8 mouse cellular contexts compared by ENCODE assay signal in genomic region chr3:30226928-30227370, GRCm38 (mm10).
A peak's percentile ranks its signal among the peaks of the same experiment; 100 is the strongest.
DNase-seq lines count a peak whose midpoint lies in the region; ATAC-seq and TF ChIP-seq lines count a peak whose summit lies in the region.

No protein-coding gene starts in this region.

- H3K4me3 ChIP-seq in cerebellum, adult 2 months (replicated peaks; ENCODE audit: insufficient read depth, low read depth, low read length): no peak overlapping the region
- H3K4me3 ChIP-seq in forebrain, embryonic 13.5 days: no peak overlapping the region
- no peak overlapping the region for H3K4me3 ChIP-seq in midbrain, embryonic 15.5 days

- peak; percentile 10 to 44 for DNase-seq in cerebellum, postnatal 25 days
- no peak for DNase-seq in cerebellum, adult 2 months
- peak; percentile 67 for DNase-seq in kidney, postnatal 10 days
- no peak for DNase-seq in spleen, postnatal 10 days (ENCODE audit: low spot score in 2 of 2)
- no peak for DNase-seq in layer of hippocampus, adult 9-11 months
- DNase-seq in gastrocnemius, postnatal 14 days: no peak

- peak; percentile 93 for ATAC-seq in forebrain, embryonic 13.5 days
- peak; percentile 89 for ATAC-seq in midbrain, embryonic 15.5 days (replicated peaks)

- peak overlapping the region; percentile 32 for H3K4me2 ChIP-seq in forebrain, embryonic 13.5 days
- no peak overlapping the region; the same call in 1 of the 2 replicates for H3K4me2 ChIP-seq in midbrain, embryonic 15.5 days

- intact Hi-C loops in gastrocnemius, postnatal 14 days (cut with DNase I; ENCODE audit: low total_unique reads): no loop called here

- H3K27ac ChIP-seq in cerebellum, adult 2 months (ENCODE audit: insufficient read depth, low read length): no peak overlapping the region
- no peak overlapping the region for H3K27ac ChIP-seq in forebrain, embryonic 13.5 days
- no peak overlapping the region for H3K27ac ChIP-seq in midbrain, embryonic 15.5 days

- no peak for TF ChIP-seq CTCF in cerebellum, adult 2 months (IDR thresholded peaks at IDR 0.05; ENCODE audit: borderline replicate concordance, insufficient read depth, low read depth, low read length)

- no peaks in the 10 kb centered on the region for H3K27me3 ChIP-seq in cerebellum, adult 2 months (ENCODE audit: control insufficient read depth, insufficient read depth, low read length)
- peaks cover 27% of the 10 kb centered on the region for H3K27me3 ChIP-seq in forebrain, embryonic 13.5 days
- H3K27me3 ChIP-seq in midbrain, embryonic 15.5 days (replicated peaks): peaks cover 29% of the 10 kb centered on the region

- H3K4me1 ChIP-seq in cerebellum, adult 2 months (ENCODE audit: control insufficient read depth, insufficient read depth, low read length): no peaks in the 10 kb centered on the region
- peaks cover 19% of the 10 kb centered on the region for H3K4me1 ChIP-seq in forebrain, embryonic 13.5 days
- peaks cover 12% of the 10 kb centered on the region for H3K4me1 ChIP-seq in midbrain, embryonic 15.5 days

- no peaks in the 10 kb centered on the region for H3K36me3 ChIP-seq in forebrain, embryonic 13.5 days (ENCODE audit: poor library complexity, severe bottlenecking)
- H3K36me3 ChIP-seq in midbrain, embryonic 15.5 days (replicated peaks): no peaks in the 10 kb centered on the region

- no peak for TF ChIP-seq POLR2A in cerebellum, adult 2 months (IDR thresholded peaks at IDR 0.05; ENCODE audit: borderline replicate concordance, insufficient read depth, low read length)

- no peaks in the 10 kb centered on the region for H3K9me3 ChIP-seq in forebrain, embryonic 13.5 days (replicated peaks)
- no peaks in the 10 kb centered on the region for H3K9me3 ChIP-seq in midbrain, embryonic 15.5 days

- H3K9ac ChIP-seq in forebrain, embryonic 13.5 days: no peak overlapping the region
- H3K9ac ChIP-seq in midbrain, embryonic 15.5 days: no peak overlapping the region

- 12% methylated on average over 13 of the region's 13 CpGs for WGBS in cerebellum, adult 2 months
- WGBS in forebrain, embryonic 13.5 days: 19% methylated on average over 13 of the region's 13 CpGs
- WGBS in midbrain, embryonic 15.5 days: 16% methylated on average over 12 of the region's 13 CpGs

Comparison
In these comparisons a context has a peak if more than half of its experiments do, and no peak if none do; other contexts are left out.
1. DNase-seq: peak in cerebellum, postnatal 25 days (2 of 2) and kidney, postnatal 10 days (single experiment); none in cerebellum, adult 2 months (0 of 2), spleen, postnatal 10 days (0 of 2), layer of hippocampus, adult 9-11 months (single experiment) and gastrocnemius, postnatal 14 days (single experiment).